Mouse (Mus musculus): ENCODE data around the gene Tmem144. TPM values are rescaled to one million over a fixed set of nuclear protein-coding genes. Genes with fewer than 3 reads are reported as not detected.

Gene Tmem144
- total RNA-seq (2021) = 10 to 100 TPM in 1 of 2 experiments, 1 to 10 TPM in 1; 9.0 to 14.6 TPM
- 1.5 and 2.1 TPM in 2 replicates for polyA plus RNA-seq (2012; rRNA removed)
- long read RNA-seq, partial matches to known transcripts = 3 of 11 reads
- long read RNA-seq, other reads (novel, unspliced or antisense) = 7 of 11 reads

- DNase-seq = no peak
Observed at GRCm38 (mm10) chr3:79852654-79853166, at the start of gene Tmem144. TSS of gene Tmem144 (minus strand) at chr3:79852773.

- DNase-seq = no peak
Observed at GRCm38 (mm10) chr3:79901734-79902133, 49.2 kb upstream of the Tmem144 start.

GRCm38 (mm10) chr3:79901321-79901720 is 48.7 kb upstream of the Tmem144 start:
- no peak for DNase-seq

- DNase-seq = no peak
Observed at GRCm38 (mm10) chr3:79900502-79900901, 47.9 kb upstream of the Tmem144 start.

GRCm38 (mm10) chr3:79899906-79900305 is 47.3 kb upstream of the Tmem144 start:
- DNase-seq = no peak

GRCm38 (mm10) chr3:79898514-79898913 is 45.9 kb upstream of the Tmem144 start:
- DNase-seq = no peak

GRCm38 (mm10) chr3:79897534-79898370 is 45.2 kb upstream of the Tmem144 start:
- no peak for DNase-seq

- no peak for DNase-seq
Observed at GRCm38 (mm10) chr3:79887966-79888365, 35.4 kb upstream of the Tmem144 start.

- DNase-seq = no peak
Observed at GRCm38 (mm10) chr3:79887161-79887855, 34.7 kb upstream of the Tmem144 start.

- DNase-seq = no peak
Observed at GRCm38 (mm10) chr3:79886357-79887091, 34.0 kb upstream of the Tmem144 start.

GRCm38 (mm10) chr3:79885686-79886356 is 33.2 kb upstream of the Tmem144 start:
- DNase-seq = peak; percentile 65

- DNase-seq = peak; percentile 73
Observed at GRCm38 (mm10) chr3:79884761-79885189, 32.2 kb upstream of the Tmem144 start.

- DNase-seq = no peak
Observed at GRCm38 (mm10) chr3:79884305-79884704, 31.7 kb upstream of the Tmem144 start, which contains the start of gene Fam198b. TSS of gene Fam198b (plus strand) at chr3:79884533.

- peak; percentile 71 for DNase-seq
Observed at GRCm38 (mm10) chr3:79883092-79883491, 30.5 kb upstream of the Tmem144 start.

- DNase-seq = no peak
Observed at GRCm38 (mm10) chr3:79881645-79882044, 29.1 kb upstream of the Tmem144 start.

GRCm38 (mm10) chr3:79879246-79879645 is 26.7 kb upstream of the Tmem144 start:
- DNase-seq = no peak

- no peak for DNase-seq
Observed at GRCm38 (mm10) chr3:79878350-79878749, 25.8 kb upstream of the Tmem144 start.

GRCm38 (mm10) chr3:79875471-79875870 is 22.9 kb upstream of the Tmem144 start:
- DNase-seq = no peak

- DNase-seq = no peak
Observed at GRCm38 (mm10) chr3:79867121-79867709, 14.6 kb upstream of the Tmem144 start.

- no peak for DNase-seq
Observed at GRCm38 (mm10) chr3:79866526-79866925, 14.0 kb upstream of the Tmem144 start.

- no peak for DNase-seq
Observed at GRCm38 (mm10) chr3:79866089-79866488, 13.5 kb upstream of the Tmem144 start.
